Mouse (Mus musculus) hindbrain, embryonic 14.5 days (tissue): ENCODE results near the gene Hhipl1. TPM values are rescaled to one million over a fixed set of nuclear protein-coding genes. Genes with fewer than 3 reads are reported as not detected.

Source experiments
- ATAC-seq: fragments of 200-750 bp; cut with Nextera tagmentation; 2 replicates; pipeline ENCODE4 v1.8.0; 2017; ENCODE audit warnings: moderate number of reproducible peaks, mild to moderate bottlenecking, moderate TSS enrichment, moderate library complexity; ENCODE audit not compliant: low FRiP score
- DNase-seq: peaks from one replicate; pipeline ENCODE4 v3.0.0-alpha.2; 2015; ENCODE audit warnings: low spot score
- H3K27ac ChIP-seq: fragments of 300-500 bp; sonication (generic); 2 replicates; pipeline ENCODE4 v1.5.1; 2014; ENCODE audit warnings: mild to moderate bottlenecking, moderate library complexity
- H3K27me3 ChIP-seq: fragments of 300-500 bp; sonication (generic); 2 replicates; pipeline ENCODE4 v1.6.1; 2014; ENCODE audit warnings: mild to moderate bottlenecking, low read length, mixed read lengths; ENCODE audit not compliant: control insufficient read depth, insufficient read depth
- H3K36me3 ChIP-seq: fragments of 300-500 bp; sonication (generic); replicated peaks from 2 replicates; pipeline ENCODE4 v1.6.1; 2014; ENCODE audit not compliant: control insufficient read depth, insufficient read depth
- H3K4me1 ChIP-seq: fragments of 300-500 bp; sonication (generic); replicated peaks from 2 replicates; pipeline ENCODE4 v1.6.1; 2014; ENCODE audit warnings: antibody characterized with exemption, low read length, mixed read lengths; ENCODE audit not compliant: control insufficient read depth, insufficient read depth
- H3K4me2 ChIP-seq: fragments of 300-500 bp; sonication (generic); replicated peaks from 2 replicates; pipeline ENCODE4 v1.6.1; 2014; ENCODE audit warnings: mild to moderate bottlenecking, moderate library complexity
- H3K4me3 ChIP-seq: fragments of 300-500 bp; sonication (generic); replicated peaks from 2 replicates; pipeline ENCODE4 v1.5.1; 2014; ENCODE audit warnings: mild to moderate bottlenecking, low read length
- H3K9ac ChIP-seq: fragments of 300-500 bp; sonication (generic); 2 replicates; pipeline ENCODE4 v1.6.1; 2014
- H3K9me3 ChIP-seq: fragments of 300-500 bp; sonication (generic); 2 replicates; pipeline ENCODE4 v1.6.1; 2016; ENCODE audit warnings: low read length; ENCODE audit not compliant: control insufficient read depth
- WGBS: fragments of 180-500 bp; shearing (Covaris S2); extraction: QIAGEN DNeasy Blood & Tissue Kit; methylation state at CpG from one replicate; pipeline ENCODE4 v1.1.7; 2014; 5-methylcytosine and 5-hydroxymethylcytosine counted together
- polyA plus RNA-seq: library from polyadenylated mRNA; unstranded; fragments of >200 nt; fragmentation: Nextera tagmentation; extraction: Ambion mirVana; gene quantifications from 2 replicates; pipeline ENCODE4 v1.2.1, GENCODE M21; 2014

Gene Hhipl1
- polyA plus RNA-seq, 1 experiment from 2014 or later, result 1.8 TPM

- WGBS, result under 1% methylated on average over 46 of the region's 47 CpGs
- Histone ChIP-seq H3K4me1 (peaks cover 55% of the 10 kb centered on the region), H3K4me2 (peak overlapping the region; percentile 94), H3K36me3 (no peaks in the 10 kb centered on the region), H3K27me3 (no peaks in the 10 kb centered on the region), H3K9ac (peak overlapping the region; percentile 89), H3K4me3 (peak overlapping the region; percentile 51), H3K27ac (peak overlapping the region; percentile 98), H3K9me3 (no peaks in the 10 kb centered on the region)
- DNase-seq (peak; percentile 72), ATAC-seq (no peak)
These were observed 29.9 kb upstream of the Hhipl1 start for GRCm38 (mm10) chr12:108275920-108276822.

GRCm38 (mm10) chr12:108277341-108277841 lies 28.7 kb upstream of the Hhipl1 start:
- Histone ChIP-seq H3K4me3 (peak overlapping the region; percentile 51), H3K36me3 (no peaks in the 10 kb centered on the region), H3K9me3 (no peaks in the 10 kb centered on the region), H3K27ac (peak overlapping the region; percentile 98), H3K9ac (peak overlapping the region; percentile 89), H3K27me3 (no peaks in the 10 kb centered on the region), H3K4me1 (peaks cover 42% of the 10 kb centered on the region), H3K4me2 (peak overlapping the region; percentile 94)
- DNase-seq (peak; percentile 56), ATAC-seq (no peak)
- WGBS, result 0% methylated on average over 12 of the region's 12 CpGs

DNA sequence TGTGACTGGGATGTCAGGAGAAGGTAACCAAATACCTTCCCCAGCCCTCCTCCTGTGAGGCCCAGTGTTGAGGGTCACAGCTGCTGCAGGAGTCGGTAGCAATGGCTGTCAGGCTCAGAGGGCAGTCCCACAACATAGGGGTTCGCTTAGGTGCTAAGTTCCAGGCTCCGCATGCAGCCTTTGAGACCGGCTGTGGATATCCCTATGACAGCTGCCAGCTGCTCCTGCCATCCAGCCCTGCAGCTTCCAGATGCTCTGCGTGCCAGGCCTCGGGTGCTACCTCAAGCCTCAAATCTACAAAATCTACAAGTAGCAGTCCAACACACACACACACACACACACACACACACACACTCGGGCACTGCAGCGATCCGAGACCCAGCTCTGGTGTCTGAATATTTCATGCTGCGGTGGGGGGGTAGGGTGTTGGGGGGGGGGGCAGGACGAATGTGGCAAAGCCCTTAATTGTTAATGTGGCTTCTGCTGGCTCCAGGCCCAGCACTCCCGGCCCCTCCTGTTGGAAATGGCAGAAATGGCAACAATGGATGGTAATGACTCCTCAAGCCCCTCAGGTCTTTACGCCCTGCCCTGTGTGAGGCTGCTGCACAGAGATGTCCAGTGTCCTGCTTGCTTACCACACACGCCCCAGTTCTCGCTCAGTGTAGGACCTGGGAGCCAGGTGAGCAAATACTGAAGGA lies 27.7 kb upstream of the Hhipl1 start:
- Histone ChIP-seq H3K9ac (peak overlapping the region; percentile 89), H3K9me3 (no peaks in the 10 kb centered on the region), H3K4me3 (peak overlapping the region; percentile 51; the same call in 1 of the 2 replicates), H3K36me3 (no peaks in the 10 kb centered on the region), H3K4me2 (peak overlapping the region; percentile 94), H3K27me3 (no peaks in the 10 kb centered on the region), H3K27ac (peak overlapping the region; percentile 98), H3K4me1 (peaks cover 33% of the 10 kb centered on the region)
- no peak for DNase-seq
- no peak for ATAC-seq
- WGBS, result 18% methylated on average over 14 of the region's 15 CpGs

DNA sequence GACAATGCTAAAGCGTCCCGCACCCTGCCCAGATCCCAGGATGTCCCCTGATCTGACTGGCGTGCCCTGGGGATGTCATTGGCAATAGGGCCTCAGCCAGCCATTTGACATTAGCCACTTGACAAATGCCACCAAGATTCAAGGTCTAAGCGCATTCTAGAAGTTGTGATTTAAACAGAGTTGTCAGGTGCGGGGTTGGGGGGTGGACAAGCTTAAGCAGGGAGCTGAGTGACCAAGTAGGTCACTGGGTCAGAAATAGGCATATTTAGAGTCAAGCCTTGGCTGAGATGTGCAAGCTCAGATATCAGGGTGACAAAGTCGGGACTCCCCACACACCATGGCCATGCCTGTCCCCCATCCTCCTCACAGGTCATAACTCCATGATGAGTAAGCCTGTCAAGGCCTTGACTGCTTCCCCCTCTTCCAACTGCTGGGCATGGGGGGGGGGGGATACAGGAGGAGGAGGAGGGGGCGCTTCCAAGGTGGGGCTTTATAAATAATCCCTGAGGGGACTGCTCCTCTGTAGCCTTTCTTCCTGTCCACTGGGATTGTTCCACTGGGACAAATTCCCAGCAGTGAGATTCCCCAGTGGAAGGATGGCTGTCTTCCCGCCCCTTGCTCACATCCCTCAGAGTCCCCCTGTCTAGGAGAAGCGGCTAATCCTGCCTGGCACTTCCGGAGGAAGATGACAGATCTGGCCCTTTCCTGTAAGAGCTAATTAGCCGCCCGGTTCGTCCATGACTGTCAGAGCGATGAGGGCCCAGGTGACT lies 21.4 kb upstream of the Hhipl1 start:
- Histone ChIP-seq H3K4me3 (no peak overlapping the region), H3K36me3 (no peaks in the 10 kb centered on the region), H3K9ac (0 out of 2 replicates have a peak overlapping the region, but pooled peaks have one; percentile 20), H3K27me3 (no peaks in the 10 kb centered on the region), H3K27ac (peak overlapping the region; percentile 62), H3K4me2 (peak overlapping the region; percentile 23), H3K4me1 (peaks cover 15% of the 10 kb centered on the region), H3K9me3 (no peaks in the 10 kb centered on the region)
- 35% methylated on average over 14 of the region's 14 CpGs for WGBS
- DNase-seq, result no peak
- ATAC-seq, result 0 out of 2 replicates have a peak, but pooled peaks have one; percentile 39

- Histone ChIP-seq H3K27me3 (no peaks in the 10 kb centered on the region), H3K27ac (peak overlapping the region; percentile 62), H3K4me2 (peak overlapping the region; percentile 23), H3K4me1 (peaks cover 15% of the 10 kb centered on the region), H3K9me3 (no peaks in the 10 kb centered on the region), H3K36me3 (no peaks in the 10 kb centered on the region), H3K4me3 (no peak overlapping the region), H3K9ac (peak overlapping the region; percentile 20; the same call in 1 of the 2 replicates)
- DNase-seq (no peak), ATAC-seq (0 out of 2 replicates have a peak, but pooled peaks have one; percentile 21)
- 29% methylated on average over 11 of the region's 11 CpGs for WGBS
These were observed 20.7 kb upstream of the Hhipl1 start for GRCm38 (mm10) chr12:108285225-108286011.

DNA sequence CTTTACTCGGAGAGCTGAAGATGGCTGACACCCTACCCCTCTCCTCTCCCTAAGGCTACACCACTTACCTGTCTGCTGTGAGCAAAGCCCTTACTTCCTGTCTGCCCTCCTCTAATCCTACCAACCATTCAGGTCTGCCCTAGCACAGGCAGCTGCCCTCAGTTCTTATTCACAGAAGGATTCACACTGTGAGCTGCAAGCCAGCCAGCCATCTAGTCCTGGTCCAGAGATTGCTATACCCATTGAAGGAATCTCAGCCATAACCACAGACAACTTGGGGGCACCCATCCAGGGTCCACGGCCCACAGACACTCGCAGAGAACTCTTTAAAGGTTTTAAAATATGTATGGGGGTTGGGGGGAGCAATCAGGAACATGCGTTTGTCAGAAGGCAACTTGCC lies 19.7 kb upstream of the Hhipl1 start:
- no peak overlapping the region for H3K27ac ChIP-seq
- no peak for ATAC-seq
- WGBS, result 80% methylated on average over 4 of the region's 4 CpGs

GRCm38 (mm10) chr12:108287011-108287410 lies 19.1 kb upstream of the Hhipl1 start:
- H3K36me3 ChIP-seq, result no peaks in the 10 kb centered on the region

More for the DNA sequence above, 19.7 kb upstream of the Hhipl1 start:
- no peak for DNase-seq
- H3K4me1 ChIP-seq, result peaks cover 15% of the 10 kb centered on the region
- no peak overlapping the region for H3K9ac ChIP-seq
- H3K9me3 ChIP-seq, result no peaks in the 10 kb centered on the region
- H3K4me3 ChIP-seq, result no peak overlapping the region
- no peak overlapping the region for H3K4me2 ChIP-seq
- H3K36me3 ChIP-seq, result no peaks in the 10 kb centered on the region
- no peaks in the 10 kb centered on the region for H3K27me3 ChIP-seq

GRCm38 (mm10) chr12:108288127-108288880 lies 17.8 kb upstream of the Hhipl1 start:
- Histone ChIP-seq H3K4me2 (no peak overlapping the region), H3K9me3 (no peaks in the 10 kb centered on the region), H3K27ac (no peak overlapping the region), H3K36me3 (no peaks in the 10 kb centered on the region), H3K9ac (no peak overlapping the region), H3K27me3 (no peaks in the 10 kb centered on the region), H3K4me1 (peaks cover 22% of the 10 kb centered on the region), H3K4me3 (no peak overlapping the region)
- DNase-seq (no peak), ATAC-seq (no peak)
- 74% methylated on average over 19 of the region's 19 CpGs for WGBS

More at GRCm38 (mm10) chr12:108287011-108287410, 19.1 kb upstream of the Hhipl1 start:
- Histone ChIP-seq H3K27ac (no peak overlapping the region), H3K4me1 (peaks cover 15% of the 10 kb centered on the region), H3K9me3 (no peaks in the 10 kb centered on the region), H3K4me3 (no peak overlapping the region), H3K9ac (no peak overlapping the region), H3K27me3 (no peaks in the 10 kb centered on the region), H3K4me2 (no peak overlapping the region)
- no peak for ATAC-seq
- WGBS, result 93% methylated on average over 8 of the region's 8 CpGs
- DNase-seq, result no peak
